In genomic region chr12:86189601-86190323, GRCm38 (mm10) we compare ENCODE assay signal across 12 mouse cellular contexts. TPM values are rescaled to one million over a fixed set of nuclear protein-coding genes. Genes with fewer than 3 reads are reported as not detected.
DNase-seq lines count a peak whose midpoint lies in the region; ATAC-seq and TF ChIP-seq lines count a peak whose summit lies in the region.
"Had no signal": no experiment of that assay in that cellular context is flagged by ENCODE, and none has a peak within 500 bp of the region (broad histone marks: within the 10 kb centered on the region; RNA-seq: fewer than 3 reads in every experiment).

No protein-coding gene starts in this region.

- no peak overlapping the region for H3K27ac ChIP-seq in heart, embryonic 14.5 days (replicated peaks in 1 of 2; ENCODE audit: control insufficient read depth in 1 of 2, insufficient read depth in 1 of 2, low read depth in 2 of 2, low read length in 2 of 2)
- no peak overlapping the region for H3K27ac ChIP-seq in heart, adult 2 months
- H3K27ac ChIP-seq: limb, embryonic 15.5 days had no signal

- no peaks in the 10 kb centered on the region for H3K27me3 ChIP-seq in heart, embryonic 14.5 days (ENCODE audit: control insufficient read depth, insufficient read depth, low read length)
- H3K27me3 ChIP-seq in heart, adult 2 months (ENCODE audit: control insufficient read depth, insufficient read depth, low read length) = no peaks in the 10 kb centered on the region

- H3K9ac ChIP-seq in heart, embryonic 14.5 days (ENCODE audit: low read length) = no peak overlapping the region
- H3K9ac ChIP-seq in heart, adult 2 months (ENCODE audit: low read depth, low read length) = no peak overlapping the region
- H3K9ac ChIP-seq: limb, embryonic 15.5 days had no signal

- no peaks in the 10 kb centered on the region for H3K9me3 ChIP-seq in heart, embryonic 14.5 days (ENCODE audit: control insufficient read depth, low read length)
- H3K9me3 ChIP-seq: G1E; limb, embryonic 15.5 days had no signal

- no peaks in the 10 kb centered on the region for H3K79me2 ChIP-seq in heart, adult 2 months (replicated peaks; ENCODE audit: control insufficient read depth, insufficient read depth, low read length)

- no peak for ATAC-seq in heart, embryonic 14.5 days (ENCODE audit: insufficient number of reproducible peaks, insufficient read depth, low FRiP score, low read depth)
- ATAC-seq: forebrain, embryonic 14.5 days; intestine, postnatal 0 days had no signal

- no peak for TF ChIP-seq CTCF in heart, adult 2 months (IDR thresholded peaks at IDR 0.05)

- TF ChIP-seq POLR2A in heart, adult 2 months (IDR thresholded peaks at IDR 0.05; ENCODE audit: insufficient read depth, low read depth, low read length) = no peak

- 13% methylated on average over 19 of the region's 19 CpGs for WGBS in heart, embryonic 14.5 days
- 17% methylated on average over 19 of the region's 19 CpGs for WGBS in heart, adult 2 months

- DNase-seq in heart, adult 2 months = no peak
- peak; percentile 43 for DNase-seq in lung, postnatal 10 days
- no peak for DNase-seq in lung, adult 18-20 months
- peak; percentile 67 for DNase-seq in embryo, embryonic 10.5 days (ENCODE audit: low spot score)
- DNase-seq in right cerebral cortex, postnatal 25 days = peak; percentile 38
- DNase-seq in cerebellum, postnatal 10 days = no peak
- no peak for DNase-seq in cerebellum, postnatal 14 days

- no peak overlapping the region for H3K4me3 ChIP-seq in heart, embryonic 14.5 days (ENCODE audit: control insufficient read depth in 1 of 2, insufficient read depth in 1 of 2, low read depth in 1 of 2, low read length in 2 of 2)
- no peak overlapping the region for H3K4me3 ChIP-seq in heart, adult 2 months
- H3K4me3 ChIP-seq: limb, embryonic 15.5 days had no signal

- no peak for TF ChIP-seq EP300 in heart, adult 2 months (IDR thresholded peaks at IDR 0.05; ENCODE audit: insufficient read depth, low read depth, low read length)

- H3K4me2 ChIP-seq in heart, embryonic 14.5 days (ENCODE audit: low read length) = peak overlapping the region; percentile 34; the same call in 1 of the 2 replicates
- H3K4me2 ChIP-seq: limb, embryonic 15.5 days had no signal

- intact Hi-C loops in heart, adult 2 months (cut with DNase I) = no loop called here

- H3K4me1 ChIP-seq in heart, embryonic 14.5 days (ENCODE audit: control insufficient read depth in 2 of 2, insufficient read depth in 2 of 2, low read length in 2 of 2) = peaks cover 8 to 19% of the 10 kb centered on the region in 2 experiments
- H3K4me1 ChIP-seq in heart, adult 2 months (ENCODE audit: control insufficient read depth, insufficient read depth, low read length) = no peaks in the 10 kb centered on the region

- no peaks in the 10 kb centered on the region for H3K36me3 ChIP-seq in heart, embryonic 14.5 days (ENCODE audit: control insufficient read depth, insufficient read depth, low read length)
- H3K36me3 ChIP-seq in heart, adult 2 months (ENCODE audit: control insufficient read depth, insufficient read depth, low read length) = no peaks in the 10 kb centered on the region
- H3K36me3 ChIP-seq: G1E; limb, embryonic 15.5 days had no signal

RNA-seq across cellular contexts. Expression of gene Gpatch2l, which starts 51.9 kb away (rescaled TPM):
- 12.6 and 13.7 TPM in 2 replicates for polyA plus RNA-seq in heart, embryonic 14.5 days (2014; fragmentation: Nextera tagmentation; extraction: Ambion mirVana)
- 10 to 100 TPM; 12.7 to 13.8 TPM for total RNA-seq in heart, adult 2 months (2021)
- polyA plus RNA-seq in heart, adult 2 months (2012; rRNA removed) = 6.2 and 10.1 TPM in 2 replicates

Comparison
In these comparisons a context has a peak if more than half of its experiments do, and no peak if none do; other contexts are left out.
1. DNase-seq: peak in lung, postnatal 10 days (single experiment), embryo, embryonic 10.5 days (single experiment) and right cerebral cortex, postnatal 25 days (single experiment); none in heart, adult 2 months (0 of 2), lung, adult 18-20 months (0 of 2), cerebellum, postnatal 10 days (0 of 2) and cerebellum, postnatal 14 days (0 of 2).